Mouse (Mus musculus) adrenal gland, postnatal 10 days (tissue): ENCODE measurements around the gene Olfr672. TPM values are rescaled to one million over a fixed set of nuclear protein-coding genes. Genes with fewer than 3 reads are reported as not detected.
"Not testable (repeated sequence)": the region's sequence is repeated elsewhere in the genome, so short reads cannot be mapped to it uniquely, and the experiment has no call there.

Experiments used
- DNase-seq: peaks from one replicate; pipeline ENCODE4 v3.0.0; 2021; ENCODE audit warnings: mixed read lengths
- long read RNA-seq, 2 experiments: library from polyadenylated mRNA; stranded (forward); transcript quantifications; one replicate each; pipeline ENCODE4 v2.0.0; 2021
- total RNA-seq, 2 experiments: library from RNA; stranded (reverse); gene quantifications; 2 replicates each; pipeline ENCODE4 v1.2.3; 2021

Olfr672 gene
- total RNA-seq = not detected
- long read RNA-seq, experiment 1 = 0 reads
- long read RNA-seq, experiment 2 = 0 reads

GRCm38 (mm10) chr7:105001929-105002328 is at the start of gene Olfr672:
Gene Olfr672 (minus strand): TSS chr7:105002029.
- DNase-seq = no peak

GRCm38 (mm10) chr7:105033836-105034235 is 32.0 kb upstream of the Olfr672 start:
- DNase-seq = not testable (repeated sequence)

GRCm38 (mm10) chr7:105032398-105032797 is 30.6 kb upstream of the Olfr672 start, which contains the start of gene Olfr676:
Gene Olfr676 (plus strand): TSS chr7:105032698.
- no peak for DNase-seq

- no peak for DNase-seq
These were observed 26.5 kb upstream of the Olfr672 start, which contains the start of gene Olfr675 for GRCm38 (mm10) chr7:105028360-105028759. Gene Olfr675 (minus strand): TSS chr7:105028460.

GRCm38 (mm10) chr7:105022530-105022929 is 20.7 kb upstream of the Olfr672 start:
- DNase-seq = no peak

GRCm38 (mm10) chr7:104979026-104979425 is 22.8 kb downstream of the Olfr672 start, which contains the start of gene Olfr671:
Gene Olfr671 (minus strand): TSS chr7:104979126.
- DNase-seq = no peak

GRCm38 (mm10) chr7:104972507-104972906 is 29.3 kb downstream of the Olfr672 start:
- DNase-seq = not testable (repeated sequence)

GRCm38 (mm10) chr7:104962520-104962919 is 39.3 kb downstream of the Olfr672 start, which contains the start of gene Olfr670:
Gene Olfr670 (minus strand): TSS chr7:104962620.
- no peak for DNase-seq

GRCm38 (mm10) chr7:104950234-104950633 is 51.6 kb downstream of the Olfr672 start:
- not testable (repeated sequence) for DNase-seq

Other genes with a start within 250 kb of the Olfr672 start
- gene Usp17le, start 224.6 kb downstream of the Olfr672 start, total RNA-seq = not detected
- gene Usp17lb, start 159.4 kb downstream of the Olfr672 start, total RNA-seq = not detected
- not detected for gene Usp17la, start 145.0 kb downstream of the Olfr672 start, total RNA-seq
- not detected for gene Olfr665, start 124.0 kb downstream of the Olfr672 start, total RNA-seq
- gene Olfr666, start 106.1 kb downstream of the Olfr672 start, total RNA-seq = not detected
- not detected for gene Olfr667, start 80.5 kb downstream of the Olfr672 start, total RNA-seq
- gene Olfr668, start 74.0 kb downstream of the Olfr672 start, total RNA-seq = not detected
- gene Olfr669, start 67.8 kb downstream of the Olfr672 start, total RNA-seq = not detected
- gene Olfr670, start 39.4 kb downstream of the Olfr672 start, total RNA-seq = not detected
- not detected for gene Olfr671, start 22.9 kb downstream of the Olfr672 start, total RNA-seq
- not detected for gene Olfr675, start 26.4 kb upstream of the Olfr672 start, total RNA-seq
- gene Olfr676, start 30.7 kb upstream of the Olfr672 start, total RNA-seq = not detected
- gene Olfr677, start 49.3 kb upstream of the Olfr672 start, total RNA-seq = not detected
- not detected for gene Olfr678, start 62.4 kb upstream of the Olfr672 start, total RNA-seq
- gene Olfr679, start 79.2 kb upstream of the Olfr672 start, total RNA-seq = not detected
- gene Olfr680-ps1, start 90.8 kb upstream of the Olfr672 start, total RNA-seq = not detected
- not detected for gene Olfr681, start 114.8 kb upstream of the Olfr672 start, total RNA-seq
- not detected for gene Olfr683, start 145.0 kb upstream of the Olfr672 start, total RNA-seq
- gene Olfr684, start 161.6 kb upstream of the Olfr672 start, total RNA-seq = not detected
- gene Olfr685, start 184.0 kb upstream of the Olfr672 start, total RNA-seq = not detected
- not detected for gene Olfr686, start 205.5 kb upstream of the Olfr672 start, total RNA-seq